31 mouse cellular contexts compared by ENCODE assay signal in the genomic region with DNA sequence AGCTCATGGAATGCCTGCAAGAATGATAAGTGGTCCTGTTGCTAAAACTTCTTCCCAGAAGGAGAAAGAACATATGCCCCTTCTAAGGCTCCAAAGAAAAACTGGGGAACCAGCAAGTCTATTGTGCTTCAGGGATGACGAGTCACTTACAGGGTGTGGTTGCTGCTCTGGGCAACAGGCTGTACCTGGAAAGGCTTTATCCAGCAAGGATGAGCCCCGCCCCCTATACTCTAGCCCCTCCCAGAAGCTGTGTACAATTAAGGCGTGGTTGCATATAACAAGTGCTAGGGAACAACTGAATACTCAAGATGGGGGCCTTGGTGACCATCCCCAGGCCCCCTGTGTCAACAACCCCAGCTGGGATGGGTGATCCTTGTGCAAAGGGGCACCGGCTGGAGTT. TPM values are rescaled to one million over a fixed set of nuclear protein-coding genes. Genes with fewer than 3 reads are reported as not detected.
DNase-seq lines count a peak whose midpoint lies in the region; ATAC-seq and TF ChIP-seq lines count a peak whose summit lies in the region.
"Had no signal": no experiment of that assay in that cellular context is flagged by ENCODE, and none has a peak within 500 bp of the region (broad histone marks: within the 10 kb centered on the region; RNA-seq: fewer than 3 reads in every experiment).

No protein-coding gene starts in this region.

- H3K36me3 ChIP-seq in liver, adult 2 months (ENCODE audit: control insufficient read depth, insufficient read depth, low read length): no peaks in the 10 kb centered on the region
- no peaks in the 10 kb centered on the region for H3K36me3 ChIP-seq in liver, embryonic 12.5 days
- H3K36me3 ChIP-seq in forebrain, embryonic 11.5 days (ENCODE audit: control insufficient read depth, insufficient read depth, low read length): no peaks in the 10 kb centered on the region
- H3K36me3 ChIP-seq: embryonic facial prominence, embryonic 15.5 days; hindbrain, embryonic 10.5 days; hindbrain, embryonic 15.5 days; limb, embryonic 13.5 days had no signal

- H3K79me2 ChIP-seq in liver, adult 2 months (ENCODE audit: control insufficient read depth, insufficient read depth, low read length): no peaks in the 10 kb centered on the region

- TF ChIP-seq POLR2A in liver, adult 2 months (IDR thresholded peaks at IDR 0.05; ENCODE audit: extremely low read depth, insufficient read depth, low read length): no peak

- H3K4me3 ChIP-seq in liver, adult 2 months (ENCODE audit: insufficient read depth, low read depth, low read length): no peak overlapping the region
- no peak overlapping the region for H3K4me3 ChIP-seq in liver, embryonic 12.5 days
- no peak overlapping the region for H3K4me3 ChIP-seq in forebrain, embryonic 11.5 days (ENCODE audit: low read depth, low read length)
- H3K4me3 ChIP-seq: embryonic facial prominence, embryonic 15.5 days; forebrain, embryonic 13.5 days; hindbrain, embryonic 10.5 days; hindbrain, embryonic 15.5 days; layer of hippocampus, adult 2 months; limb, embryonic 13.5 days had no signal

- H3K4me1 ChIP-seq in liver, adult 2 months (ENCODE audit: control insufficient read depth, insufficient read depth, low read length): 0 out of 2 replicates have a peak, but pooled peaks cover 7% of the 10 kb centered on the region
- peaks cover 31% of the 10 kb centered on the region for H3K4me1 ChIP-seq in liver, embryonic 12.5 days
- 0 out of 2 replicates have a peak, but pooled peaks cover 1% of the 10 kb centered on the region for H3K4me1 ChIP-seq in forebrain, embryonic 11.5 days (replicated peaks; ENCODE audit: control insufficient read depth, insufficient read depth, low read length)
- H3K4me1 ChIP-seq: forebrain, embryonic 13.5 days had no signal

- no peaks in the 10 kb centered on the region for H3K9me3 ChIP-seq in liver, embryonic 12.5 days (replicated peaks)
- no peaks in the 10 kb centered on the region for H3K9me3 ChIP-seq in forebrain, embryonic 11.5 days (ENCODE audit: control insufficient read depth, low read length)
- H3K9me3 ChIP-seq: embryonic facial prominence, embryonic 15.5 days; forebrain, embryonic 13.5 days; hindbrain, embryonic 10.5 days; hindbrain, embryonic 15.5 days; limb, embryonic 13.5 days had no signal

- no peak overlapping the region for H3K4me2 ChIP-seq in liver, embryonic 12.5 days
- no peak overlapping the region for H3K4me2 ChIP-seq in forebrain, embryonic 11.5 days (ENCODE audit: low read depth, low read length, severe bottlenecking)
- H3K4me2 ChIP-seq: embryonic facial prominence, embryonic 15.5 days; forebrain, embryonic 13.5 days; hindbrain, embryonic 15.5 days; limb, embryonic 13.5 days; lung, embryonic 14.5 days; midbrain, embryonic 11.5 days had no signal

- WGBS in liver, adult 2 months: 89% methylated on average over 4 of the region's 4 CpGs
- 56% methylated on average over 4 of the region's 4 CpGs for WGBS in liver, embryonic 12.5 days (ENCODE audit: insufficient replicate concordance)
- WGBS in large intestine, adult 2 months: 38% methylated on average over 4 of the region's 4 CpGs
- 83% methylated on average over 4 of the region's 4 CpGs for WGBS in forebrain, embryonic 11.5 days

- no peak for TF ChIP-seq CTCF in liver, adult 2 months (IDR thresholded peaks at IDR 0.05; ENCODE audit: low read depth, low read length)

- no peak overlapping the region for H3K9ac ChIP-seq in liver, adult 2 months (ENCODE audit: low read depth, low read length)
- H3K9ac ChIP-seq in liver, embryonic 12.5 days: no peak overlapping the region
- H3K9ac ChIP-seq in forebrain, embryonic 11.5 days (ENCODE audit: low read length): no peak overlapping the region
- H3K9ac ChIP-seq: embryonic facial prominence, embryonic 15.5 days; forebrain, embryonic 13.5 days; hindbrain, embryonic 15.5 days; limb, embryonic 13.5 days; liver, embryonic 14.5 days; lung, embryonic 14.5 days had no signal

- H3K27ac ChIP-seq in liver, adult 2 months (replicated peaks; ENCODE audit: insufficient read depth, low read depth, low read length): 0 out of 2 replicates have a peak overlapping the region, but pooled peaks have one; percentile 14
- no peak overlapping the region for H3K27ac ChIP-seq in liver, embryonic 12.5 days
- no peak overlapping the region for H3K27ac ChIP-seq in forebrain, embryonic 11.5 days (ENCODE audit: low read depth, low read length)
- H3K27ac ChIP-seq: embryonic facial prominence, embryonic 15.5 days; forebrain, embryonic 13.5 days; hindbrain, embryonic 10.5 days; hindbrain, embryonic 15.5 days; layer of hippocampus, adult 2 months; limb, embryonic 13.5 days; liver, embryonic 14.5 days had no signal

- no peak for DNase-seq in liver, adult 2 months (ENCODE audit: extremely low read depth, low read depth, low spot score)
- DNase-seq in WW6 (ENCODE audit: low read depth, low spot score): peak; percentile 65
- DNase-seq in large intestine, adult 2 months (ENCODE audit: low read depth, low spot score): peak; percentile 78
- no peak for DNase-seq in layer of hippocampus, postnatal 25 days (ENCODE audit: extremely low spot score in 1 of 2, low spot score in 1 of 2)
- DNase-seq in ovary, postnatal 36 days (ENCODE audit: low spot score): no peak
- no peak for DNase-seq in forebrain, embryonic 11.5 days (ENCODE audit: low spot score)
- DNase-seq: adrenal gland, adult 2 months; adrenal gland, postnatal 36 days; cerebellum, adult 2 months; cerebellum, postnatal 14 days; gastrocnemius, postnatal 14 days; heart, postnatal 14 days; kidney, adult 9 months; kidney, postnatal 25 days; lung, embryonic 14.5 days; lung, postnatal 36 days; right cerebral cortex, adult 18-20 months; thymus, postnatal 25 days had no signal

- no peak for ATAC-seq in liver, embryonic 12.5 days
- no peak for ATAC-seq in forebrain, embryonic 11.5 days (replicated peaks; ENCODE audit: low FRiP score)
- ATAC-seq: activated CD4-positive, CD25-positive, alpha-beta regulatory T cell, adult 4 months; forebrain, embryonic 13.5 days; inflammation-experienced regulatory T-cells, adult 6 months; midbrain, embryonic 16.5 days; Patski had no signal

- no peaks in the 10 kb centered on the region for H3K27me3 ChIP-seq in liver, adult 2 months (ENCODE audit: control insufficient read depth, insufficient read depth, low read length)
- no peaks in the 10 kb centered on the region; the same call in 1 of the 2 replicates for H3K27me3 ChIP-seq in liver, embryonic 12.5 days (replicated peaks)
- H3K27me3 ChIP-seq in forebrain, embryonic 11.5 days (ENCODE audit: control insufficient read depth, insufficient read depth, low read length): no peaks in the 10 kb centered on the region
- H3K27me3 ChIP-seq: embryonic facial prominence, embryonic 15.5 days; forebrain, embryonic 13.5 days; hindbrain, embryonic 15.5 days; limb, embryonic 13.5 days; Patski had no signal

RNA-seq across cellular contexts. Expression of a gene that starts 21.0 kb away (rescaled TPM):
- total RNA-seq in liver, adult 2 months (2014; rRNA removed): 13.8 and 14.4 TPM in 2 replicates
- polyA plus RNA-seq in liver, adult 2 months (2012; rRNA removed): 4.3 and 6.5 TPM in 2 replicates
- 34.2 and 39.7 TPM in 2 replicates for polyA plus RNA-seq in liver, embryonic 12.5 days (2016; fragmentation: Nextera tagmentation; extraction: Ambion mirVana)
- 39.2 and 49.1 TPM in 2 replicates for polyA plus RNA-seq in large intestine, adult 2 months (2012; rRNA removed)
- total RNA-seq in layer of hippocampus, postnatal 25 days (2021): 10 to 100 TPM; 30.8 to 41.6 TPM
- polyA plus RNA-seq in forebrain, embryonic 11.5 days (2014; fragmentation: Nextera tagmentation; extraction: Ambion mirVana): 53.6 and 58.7 TPM in 2 replicates

RNA-seq across cellular contexts. Expression of a gene that starts 34.6 kb away (rescaled TPM):
- total RNA-seq in liver, adult 2 months (2014; rRNA removed): 25.3 and 29.7 TPM in 2 replicates
- 11.1 and 15.6 TPM in 2 replicates for polyA plus RNA-seq in liver, adult 2 months (2012; rRNA removed)
- polyA plus RNA-seq in liver, embryonic 12.5 days (2016; fragmentation: Nextera tagmentation; extraction: Ambion mirVana): 211 and 219 TPM in 2 replicates
- 21.4 and 21.7 TPM in 2 replicates for polyA plus RNA-seq in large intestine, adult 2 months (2012; rRNA removed)
- total RNA-seq in layer of hippocampus, postnatal 25 days (2021): 100 to 1,000 TPM in 1 of 2 experiments, 10 to 100 TPM in 1; 98.9 to 101 TPM
- polyA plus RNA-seq in forebrain, embryonic 11.5 days (2014; fragmentation: Nextera tagmentation; extraction: Ambion mirVana): 271 and 294 TPM in 2 replicates

RNA-seq across cellular contexts. Expression of a gene that starts 34.7 kb away (rescaled TPM):
- 8.4 and 10.3 TPM in 2 replicates for total RNA-seq in liver, adult 2 months (2014; rRNA removed)
- polyA plus RNA-seq in liver, adult 2 months (2012; rRNA removed): 4.9 and 11.1 TPM in 2 replicates
- polyA plus RNA-seq in liver, embryonic 12.5 days (2016; fragmentation: Nextera tagmentation; extraction: Ambion mirVana): 34.5 and 39.2 TPM in 2 replicates
- 11.6 and 12.7 TPM in 2 replicates for polyA plus RNA-seq in large intestine, adult 2 months (2012; rRNA removed)
- total RNA-seq in layer of hippocampus, postnatal 25 days (2021): 10 to 100 TPM; 17.3 to 20.9 TPM
- 54.8 and 56.8 TPM in 2 replicates for polyA plus RNA-seq in forebrain, embryonic 11.5 days (2014; fragmentation: Nextera tagmentation; extraction: Ambion mirVana)

Comparison
In these comparisons a context has a peak if more than half of its experiments do, and no peak if none do; other contexts are left out.
1. DNase-seq: peak in WW6 (single experiment) and large intestine, adult 2 months (single experiment); none in liver, adult 2 months (single experiment), layer of hippocampus, postnatal 25 days (0 of 2), ovary, postnatal 36 days (single experiment) and forebrain, embryonic 11.5 days (single experiment).